Mouse (Mus musculus) layer of hippocampus, adult 18-20 months (tissue): Measurements from ENCODE around the gene Nsun7. TPM values are rescaled to one million over a fixed set of nuclear protein-coding genes. Genes with fewer than 3 reads are reported as not detected.

ENCODE experiments used
- DNase-seq, 2 experiments: peaks; one replicate each; pipeline ENCODE4 v3.0.0; 2022; ENCODE audit warnings: low spot score in 2 of 2
- total RNA-seq, 2 experiments: library from RNA; stranded (reverse); gene quantifications; 2 replicates each; pipeline ENCODE4 v1.2.3; 2021

Nsun7 gene
- total RNA-seq, 2 experiments from 2014 or later = 9.2 to 9.5 TPM

DNA sequence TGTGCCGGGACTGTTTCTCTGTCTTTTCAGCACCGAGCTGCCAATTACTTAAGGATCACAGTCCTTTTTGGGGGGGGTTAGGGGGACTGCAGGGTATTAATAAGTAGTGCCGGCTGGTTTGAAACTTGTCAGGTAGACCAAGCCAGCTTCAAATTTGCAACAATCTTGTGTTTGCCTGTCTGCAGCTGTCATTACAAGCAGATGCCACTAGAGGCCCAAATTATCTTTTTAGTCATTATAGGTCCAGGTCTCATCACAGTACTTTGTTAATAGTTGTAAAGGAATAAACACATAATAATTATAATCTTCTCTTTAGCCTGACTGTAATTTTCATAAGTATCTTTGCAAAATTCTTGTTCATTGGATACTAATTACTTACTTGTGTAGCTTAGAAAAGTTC is 14.7 kb downstream of the Nsun7 start:
- DNase-seq = no peak

DNA sequence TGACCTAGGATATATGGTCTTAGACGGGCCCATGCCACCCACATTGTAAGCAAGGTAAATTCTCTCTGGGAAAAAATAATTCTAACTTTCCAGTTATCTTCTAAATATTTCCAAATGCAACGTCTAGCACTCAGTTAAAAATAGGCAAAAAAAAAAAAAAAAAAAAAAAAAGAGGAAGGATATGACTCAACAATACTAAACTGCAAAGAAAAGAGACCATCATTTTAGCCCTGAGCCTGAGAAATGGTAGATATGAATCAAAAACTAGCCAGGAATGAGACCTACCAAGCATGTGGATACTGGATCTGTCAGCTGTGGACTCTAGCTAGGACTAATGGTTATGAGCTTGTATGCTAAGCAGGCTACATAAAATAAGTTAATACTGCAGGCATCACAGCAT is 20.0 kb downstream of the Nsun7 start:
- DNase-seq = no peak

DNA sequence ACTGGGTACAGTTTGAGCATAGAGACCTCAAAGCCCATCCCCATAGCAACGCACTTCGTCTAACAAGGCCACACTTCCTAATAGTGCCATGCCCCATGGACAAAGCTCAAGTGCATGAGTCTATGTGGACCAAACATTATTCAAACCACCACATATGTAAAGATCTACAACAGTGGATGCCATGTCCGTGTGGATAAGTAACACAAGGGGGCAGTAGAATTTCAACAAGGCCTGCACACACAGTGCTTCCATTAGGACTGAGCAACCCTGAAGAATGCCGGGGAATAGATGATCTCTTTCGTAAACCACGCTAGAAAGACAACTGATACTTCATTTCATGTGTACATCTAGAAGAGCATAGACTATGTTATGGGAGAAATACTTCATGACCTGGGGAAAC is 21.0 kb downstream of the Nsun7 start:
- no peak for DNase-seq

DNA sequence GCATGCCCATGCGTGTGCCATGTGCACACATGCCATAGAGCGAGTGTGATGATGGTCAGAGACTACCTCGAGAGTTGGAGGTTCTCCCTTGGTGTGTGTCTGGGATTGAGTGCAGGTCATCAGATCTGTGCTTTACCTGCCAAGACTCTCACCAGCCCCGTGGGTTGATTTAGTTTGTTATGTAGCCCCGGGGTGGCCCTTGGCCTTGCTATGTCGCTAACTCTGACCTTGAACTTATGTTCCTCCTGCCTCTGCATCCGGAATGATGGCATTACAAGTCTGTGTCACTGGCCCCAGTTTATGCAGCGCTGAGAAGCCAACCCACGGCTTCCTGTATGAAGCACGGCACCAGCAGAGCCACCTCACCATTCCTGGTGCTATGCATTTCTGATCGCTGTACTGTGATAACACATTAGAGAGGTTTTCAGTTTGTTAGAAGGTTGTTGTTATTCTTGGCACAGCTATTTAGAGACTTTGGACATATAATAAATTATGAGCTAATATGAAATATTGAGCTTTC is 34.5 kb downstream of the Nsun7 start:
- no peak for DNase-seq

DNA sequence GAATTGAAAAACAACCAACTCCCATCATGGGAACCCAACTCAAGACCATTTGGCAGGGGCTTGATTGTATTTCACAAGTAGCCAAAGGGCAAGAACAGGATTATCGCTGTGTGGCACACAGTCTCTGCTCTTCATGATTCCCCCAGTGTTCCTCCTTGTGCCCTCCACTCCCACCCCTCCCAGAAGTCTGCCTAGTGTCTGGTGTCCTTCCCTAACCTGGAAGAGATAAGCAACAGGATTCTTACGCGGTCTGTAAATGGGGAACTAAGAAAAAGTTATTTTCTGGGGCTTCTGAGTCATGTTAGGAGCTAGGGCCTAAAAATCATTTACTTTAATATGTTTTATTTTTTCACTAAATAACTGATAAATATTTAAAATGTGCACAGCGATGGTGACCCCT is 35.3 kb downstream of the Nsun7 start:
- no peak for DNase-seq

DNA sequence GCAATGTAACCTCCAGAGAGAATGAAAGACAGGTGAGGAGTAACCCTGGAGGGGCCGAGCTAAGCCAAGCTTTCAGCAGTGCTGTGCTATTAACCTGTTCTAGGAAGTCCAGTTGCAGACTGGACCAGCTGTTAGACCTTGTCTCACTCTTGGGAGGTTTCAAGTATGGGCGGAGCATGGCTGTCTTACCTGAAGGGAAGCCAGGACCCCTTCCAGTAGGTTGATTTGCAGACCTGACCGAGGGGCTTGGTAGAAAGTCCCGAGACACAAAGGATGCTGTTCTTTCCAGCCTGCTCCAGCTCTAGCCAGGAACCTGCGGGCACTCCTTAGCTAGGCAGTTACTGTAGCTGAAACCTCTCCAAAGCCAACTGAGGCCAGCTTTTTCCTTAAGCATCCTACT is 36.4 kb downstream of the Nsun7 start:
- DNase-seq = no peak

DNA sequence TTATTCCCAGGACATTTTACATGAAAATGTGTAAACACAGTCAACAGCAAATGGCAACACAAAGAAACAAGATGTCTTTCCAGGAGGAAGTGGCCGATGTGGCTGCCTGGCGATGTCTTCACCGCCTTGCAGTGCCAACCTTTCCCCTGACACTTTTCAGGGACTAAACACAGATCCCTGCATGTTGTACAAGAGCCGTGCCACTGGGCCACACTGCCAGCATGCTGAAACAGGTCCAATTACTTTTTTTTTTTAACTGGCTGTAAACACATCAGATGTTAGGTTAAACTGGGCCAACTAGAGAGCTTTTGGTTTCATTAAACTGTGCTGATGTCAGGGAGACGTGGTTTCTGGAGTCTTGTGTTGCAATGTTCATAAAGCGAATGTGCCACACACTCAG is 39.2 kb downstream of the Nsun7 start:
- DNase-seq = no peak

DNA sequence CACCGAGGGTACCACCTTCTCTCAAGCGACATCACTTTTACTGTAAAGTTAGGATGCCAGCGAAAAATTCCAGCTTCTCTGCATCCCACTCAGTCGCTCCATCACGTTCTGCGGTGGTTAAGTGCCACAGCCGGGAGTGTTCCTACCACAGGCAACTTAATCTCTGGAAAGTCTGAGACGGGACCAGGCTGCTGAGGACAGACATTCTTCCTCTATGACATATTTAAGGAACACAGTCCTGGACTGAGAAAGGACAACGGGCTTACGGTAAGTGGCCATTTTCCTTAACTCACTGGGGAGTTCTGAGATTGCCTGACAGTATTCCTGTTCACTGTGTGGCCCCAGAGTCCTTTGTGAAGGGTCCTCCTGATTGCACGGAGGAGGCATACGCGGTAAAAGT is 40.9 kb downstream of the Nsun7 start:
- DNase-seq = no peak

DNA sequence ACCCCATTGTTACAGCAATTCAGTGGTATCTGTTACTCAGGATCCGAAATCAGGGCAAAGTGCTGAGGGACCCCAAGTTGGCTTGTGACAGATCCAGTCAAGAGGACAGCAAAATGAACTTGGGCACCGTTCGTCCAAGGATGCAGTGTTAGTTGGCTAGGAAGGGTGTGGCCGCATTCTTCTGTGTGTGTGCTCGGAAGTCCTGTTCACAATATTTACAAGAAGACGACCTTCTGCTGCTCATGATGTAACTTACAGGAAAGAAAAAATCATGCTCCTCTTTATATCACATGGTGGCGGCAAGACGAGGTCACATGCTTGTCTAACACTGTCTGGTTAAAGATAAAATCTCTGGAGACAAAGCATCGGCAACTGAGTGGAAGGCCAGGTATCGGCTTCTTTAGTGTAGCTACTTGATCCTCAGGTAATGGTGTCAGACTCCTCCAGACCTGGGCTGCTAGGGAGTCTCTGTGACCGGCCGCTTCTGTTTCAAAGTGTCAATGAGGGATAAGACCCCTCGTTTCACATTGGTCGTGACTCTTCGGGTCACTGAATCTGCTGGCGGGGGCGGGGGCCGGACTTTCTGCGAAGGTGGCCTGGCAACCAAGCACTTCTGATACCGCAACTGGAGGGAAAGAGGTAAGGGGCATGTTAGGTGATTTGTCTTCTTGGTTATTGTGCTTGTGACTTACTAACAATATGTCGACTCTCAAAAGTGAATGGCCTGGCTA is 42.6 kb downstream of the Nsun7 start:
- no peak for DNase-seq

DNA sequence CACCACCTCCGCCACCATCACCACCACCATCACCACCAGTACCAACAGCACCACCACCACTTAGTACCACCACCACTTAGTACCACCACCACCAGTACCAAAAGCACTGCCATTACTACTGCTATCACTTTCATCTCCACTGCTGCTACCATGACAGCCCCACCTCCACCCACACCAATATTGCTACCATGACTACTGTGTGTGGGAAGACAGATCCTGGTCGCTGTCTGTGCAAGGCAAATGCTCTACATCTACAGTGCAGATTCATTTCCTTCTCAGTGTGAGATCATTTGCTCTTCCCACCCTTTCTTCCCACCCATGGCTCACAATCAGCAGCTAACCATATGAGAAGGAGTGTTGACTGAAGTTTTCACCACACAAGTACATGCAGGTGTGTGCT is 43.2 kb downstream of the Nsun7 start:
- peak; percentile 77 to 82 for DNase-seq

DNA sequence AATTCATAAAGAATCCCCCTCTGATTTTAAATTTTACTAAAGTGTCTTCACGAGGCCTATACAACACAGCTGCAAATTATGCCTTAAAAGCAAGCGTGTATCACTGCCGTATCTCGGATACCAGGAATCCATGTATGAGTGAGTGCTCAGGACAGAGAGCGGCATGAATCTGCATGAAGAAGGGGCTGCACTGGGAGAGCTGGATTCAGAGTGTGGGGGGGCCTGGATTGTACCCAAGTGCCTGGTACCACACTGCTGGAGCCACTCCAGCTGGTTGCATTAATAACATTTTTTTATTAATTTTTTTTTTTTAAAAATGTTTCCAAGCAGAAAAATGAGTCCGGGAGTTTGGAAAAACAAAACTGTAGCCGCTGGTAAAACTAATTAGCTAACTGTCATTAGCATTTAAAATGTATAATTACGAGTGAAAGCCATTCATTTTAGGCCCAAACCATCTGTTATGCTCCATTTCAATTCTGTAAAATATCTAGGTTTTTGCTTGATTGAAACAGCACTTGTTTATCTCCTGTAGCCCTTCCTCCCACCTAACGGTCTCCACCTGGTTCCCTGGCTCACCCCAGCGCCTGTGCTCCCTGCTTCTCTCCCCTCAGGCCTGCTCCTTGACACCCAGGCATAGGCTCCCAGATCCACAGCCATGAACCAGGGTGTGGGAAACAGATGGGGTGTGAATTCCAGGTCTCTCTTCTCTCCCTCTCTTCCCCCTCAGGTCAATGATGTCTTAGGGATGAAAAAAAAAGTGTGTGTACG is 44.8 kb downstream of the Nsun7 start:
- no peak for DNase-seq

DNA sequence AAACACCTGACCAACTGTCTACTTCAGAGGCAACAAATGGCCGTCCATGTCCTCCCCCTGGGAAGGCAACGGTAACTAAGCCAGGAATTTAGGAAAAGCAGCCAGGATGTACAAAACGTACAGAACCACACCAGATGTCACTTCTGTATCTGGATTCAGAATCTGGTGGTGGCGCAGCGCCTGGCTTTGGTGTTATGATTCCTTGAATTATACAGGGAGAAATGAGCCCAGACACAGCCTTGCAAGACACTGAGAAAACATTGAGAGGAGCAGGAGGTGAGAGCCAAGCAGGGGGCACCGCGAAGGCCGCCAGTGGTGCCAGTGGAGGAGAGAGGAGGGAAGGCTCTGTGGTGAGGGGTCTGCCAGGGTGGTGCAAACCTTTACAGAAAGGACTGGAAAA is 45.8 kb downstream of the Nsun7 start:
- peak in 1 of 2 experiments; percentile 76 for DNase-seq

DNA sequence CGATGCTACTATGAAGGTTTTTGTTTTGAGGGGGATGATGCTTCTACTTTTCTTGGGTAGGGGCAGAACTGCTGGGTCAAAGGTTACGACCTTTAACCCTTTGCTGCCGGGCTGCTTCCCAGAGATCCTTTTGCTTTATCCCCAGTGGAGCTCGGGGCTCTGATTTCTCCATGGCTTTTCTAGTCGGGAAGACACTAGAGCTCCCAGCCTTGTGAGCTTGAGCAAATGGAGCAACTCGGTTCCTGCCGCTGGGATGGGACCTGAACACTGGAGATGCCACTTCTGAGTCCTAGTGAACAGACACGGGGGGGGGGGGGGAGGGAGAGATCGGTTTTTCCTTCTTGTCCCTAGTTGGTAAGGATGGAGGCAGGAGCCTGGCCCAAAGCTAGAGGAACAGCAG is 50.6 kb downstream of the Nsun7 start:
- DNase-seq = no peak

DNA sequence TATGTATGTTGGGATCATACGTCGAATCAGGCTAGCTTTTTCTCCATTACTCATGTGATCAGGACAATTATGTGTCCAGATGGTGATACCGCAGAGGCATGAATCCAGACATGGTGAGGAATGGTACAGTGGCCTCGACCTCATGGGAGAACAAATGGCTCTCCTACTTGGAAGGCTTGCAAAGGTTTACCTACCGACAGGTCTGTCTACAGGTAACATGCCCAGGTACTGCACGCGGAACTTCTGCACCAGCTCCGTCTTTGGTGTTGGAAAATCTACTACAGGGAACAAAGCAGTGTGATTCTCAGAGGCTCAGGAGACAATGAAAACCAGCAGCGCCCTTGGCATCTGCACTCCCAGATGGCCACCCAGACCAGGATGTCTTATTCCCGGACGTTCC is 51.1 kb downstream of the Nsun7 start:
- DNase-seq = no peak

DNA sequence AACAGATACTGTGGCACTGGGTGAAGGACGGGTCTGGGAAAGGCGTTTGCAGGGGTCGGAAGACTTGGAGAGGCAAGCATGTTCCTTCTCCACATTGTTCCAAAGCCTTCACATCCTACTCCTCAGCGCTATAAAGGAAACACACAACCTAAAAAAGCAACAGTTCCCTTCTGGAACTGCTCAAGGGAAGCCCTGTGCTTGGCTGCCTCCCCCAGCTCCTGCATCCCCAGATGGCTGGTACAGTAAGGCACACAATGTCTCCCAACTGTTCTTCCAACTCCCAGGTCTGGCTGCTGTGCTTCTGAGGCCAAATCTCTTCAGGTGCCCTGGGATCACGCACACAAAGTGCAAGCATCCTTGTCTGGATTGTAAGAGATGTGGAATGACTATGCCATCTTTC is 56.1 kb downstream of the Nsun7 start:
- DNase-seq = peak in 1 of 2 experiments; percentile 60

DNA sequence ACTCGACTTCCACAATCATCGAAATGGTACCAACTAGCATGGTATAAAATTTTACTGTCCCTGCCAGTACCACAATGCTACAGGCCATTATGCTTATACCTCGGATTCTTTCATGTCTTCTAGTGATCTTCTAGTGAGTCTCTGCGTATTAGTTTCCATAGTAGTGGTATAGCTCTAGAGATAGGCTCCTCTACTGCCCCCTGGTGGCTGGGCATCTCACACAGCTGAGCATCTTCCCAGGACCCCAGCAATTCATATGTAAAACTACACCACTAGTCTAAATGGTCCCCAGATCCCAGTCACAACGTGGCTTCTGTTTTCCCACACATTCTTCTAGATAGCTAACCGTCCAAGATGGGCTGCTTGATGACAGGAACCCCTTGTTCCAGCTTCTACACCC is 59.6 kb downstream of the Nsun7 start:
- DNase-seq = peak in 1 of 2 experiments; percentile 77

DNA sequence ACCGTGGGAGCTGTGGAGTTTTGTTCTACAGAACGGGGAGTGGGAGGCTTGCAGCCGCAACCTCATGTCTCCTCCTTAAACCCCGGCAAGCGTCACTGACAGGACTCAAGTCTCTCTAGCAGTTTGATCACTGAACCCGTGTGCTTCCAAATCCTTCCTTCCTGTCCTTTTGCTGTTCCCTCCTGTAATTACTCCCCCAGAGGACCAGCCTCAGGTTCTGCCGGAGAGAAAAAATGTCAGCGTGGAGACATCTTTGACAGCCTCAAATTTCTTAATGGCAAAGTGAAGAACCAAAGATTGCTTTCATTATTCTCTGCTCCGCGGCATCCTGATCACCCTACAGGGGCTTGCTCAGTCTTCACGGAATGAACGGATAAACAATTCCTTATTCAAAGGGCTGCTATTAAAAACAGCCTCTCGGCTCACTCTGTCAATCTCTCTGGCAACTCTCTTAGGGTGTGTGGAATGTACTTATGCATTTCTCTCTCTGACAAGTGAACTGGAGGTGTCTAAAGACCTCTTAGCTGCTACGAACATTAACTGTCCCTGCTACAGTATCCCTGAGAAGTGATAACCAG is 60.2 kb downstream of the Nsun7 start:
- no peak for DNase-seq

DNA sequence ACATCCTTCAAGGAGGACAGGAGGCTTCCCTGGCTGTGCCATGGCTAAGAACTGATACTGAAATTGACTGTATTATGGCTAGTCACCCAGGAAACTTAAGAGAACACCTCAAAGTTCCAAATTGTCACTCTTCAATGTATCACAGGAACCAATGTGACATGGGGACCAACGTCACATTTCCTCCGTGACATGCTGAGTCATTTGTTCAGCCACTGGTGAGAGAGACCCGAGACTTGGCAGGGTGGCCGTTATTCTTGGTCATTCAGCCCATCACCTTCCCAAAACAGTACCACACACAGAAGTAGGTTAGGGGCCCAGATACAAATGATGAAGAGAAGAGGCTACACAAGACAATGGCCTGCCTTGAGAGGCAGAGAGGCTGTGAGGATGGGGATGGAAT is 63.4 kb downstream of the Nsun7 start:
- no peak for DNase-seq

DNA sequence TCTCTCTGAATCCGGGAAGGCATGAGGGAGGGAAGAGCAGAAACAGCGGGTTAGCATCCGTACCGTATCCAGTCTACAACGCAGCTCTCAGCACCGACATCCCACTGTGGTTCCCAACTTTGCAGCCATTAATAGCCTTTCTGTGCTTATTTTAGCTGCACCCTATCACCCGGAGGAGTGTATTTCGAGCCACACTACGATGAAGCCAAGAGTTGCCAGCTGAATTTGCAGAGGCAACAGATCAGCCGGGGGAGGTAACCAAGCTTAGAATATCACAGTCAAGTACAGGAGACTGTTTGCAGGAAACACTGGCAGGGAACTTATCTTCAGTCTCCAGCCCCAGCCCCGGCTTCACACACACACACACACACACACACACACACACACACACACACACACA is 63.9 kb downstream of the Nsun7 start:
- DNase-seq = peak in 1 of 2 experiments; percentile 88

DNA sequence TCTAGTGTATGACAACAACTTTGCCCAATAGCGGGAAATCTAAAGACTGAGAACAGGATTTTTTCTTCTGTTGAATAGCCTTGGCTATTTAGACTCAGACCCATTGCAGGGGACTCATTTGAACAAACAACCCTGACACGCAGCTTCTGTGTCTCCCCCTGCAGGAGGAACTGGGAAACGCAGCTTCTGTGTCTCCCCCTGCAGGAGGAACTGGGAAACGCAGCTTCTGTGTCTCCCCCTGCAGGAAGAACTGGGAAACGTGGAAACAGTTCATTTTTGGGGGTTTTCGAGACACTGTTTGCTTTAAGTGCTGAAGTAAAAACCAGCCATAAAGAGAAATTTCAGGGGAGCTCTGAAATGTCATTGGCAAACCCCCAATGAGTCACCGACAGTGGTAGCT is 66.7 kb downstream of the Nsun7 start:
- DNase-seq = no peak

DNA sequence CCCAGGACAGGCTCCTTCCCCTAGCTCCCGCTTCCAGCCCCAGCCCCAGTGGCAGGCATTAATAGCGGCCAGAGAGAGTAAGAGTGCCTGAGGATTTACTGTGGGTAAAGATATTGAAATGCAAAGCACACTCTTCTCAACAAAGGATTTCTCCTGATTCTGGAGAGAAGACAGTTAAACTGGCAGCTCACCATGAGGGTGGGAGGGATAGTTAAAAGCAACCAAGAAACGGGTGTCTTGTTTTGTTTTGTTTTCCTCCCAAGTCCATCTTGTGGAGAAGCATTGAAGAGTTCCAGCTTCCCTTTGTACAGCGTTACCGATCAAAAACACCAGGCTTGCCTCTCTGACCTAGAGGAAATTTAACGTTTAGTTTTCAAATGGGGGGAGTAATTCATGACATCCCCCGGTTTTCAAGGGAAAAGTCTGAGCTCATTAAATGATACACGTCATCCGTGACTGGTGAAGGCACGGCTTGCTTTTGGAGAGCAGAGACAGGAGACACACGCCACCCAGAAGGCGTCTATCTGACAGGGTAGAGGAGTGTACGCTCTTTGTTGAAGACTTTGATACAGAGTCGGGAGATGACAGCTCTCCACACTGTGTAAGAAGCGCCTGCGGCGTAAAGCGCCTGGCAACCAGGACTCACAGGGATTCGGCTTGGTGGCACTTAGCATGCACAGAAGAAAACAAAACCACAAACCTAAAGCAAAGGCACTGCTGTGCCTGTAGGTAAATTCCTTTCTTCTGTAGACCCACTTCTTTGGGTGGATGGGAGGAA is 68.4 kb downstream of the Nsun7 start:
- no peak for DNase-seq

DNA sequence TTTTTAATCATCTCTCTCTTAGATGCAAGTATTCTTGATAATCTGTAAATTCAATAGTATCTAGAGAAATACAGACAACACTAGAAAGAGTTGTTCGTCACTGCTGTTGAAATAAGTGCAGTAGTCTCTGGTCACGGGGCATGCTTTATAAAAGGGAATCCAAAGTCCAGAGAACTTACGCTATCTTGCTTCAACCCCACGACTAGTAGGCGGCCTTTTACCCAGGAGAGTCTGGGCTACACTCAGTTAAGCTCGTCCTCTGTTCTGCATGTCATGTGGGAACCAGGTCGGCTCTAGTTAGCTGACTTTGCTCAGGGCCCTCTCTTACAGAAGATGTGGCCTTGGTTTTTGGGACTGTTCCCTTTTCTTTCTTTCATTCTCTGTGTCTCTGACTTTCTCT is 69.1 kb downstream of the Nsun7 start:
- no peak for DNase-seq
